Mouse (Mus musculus): ENCODE data around the gene Atoh7. TPM values are rescaled to one million over a fixed set of nuclear protein-coding genes. Genes with fewer than 3 reads are reported as not detected.

Atoh7 gene
- total RNA-seq, 2 experiments from 2014 or later: not detected

- DNase-seq: no peak
- intact Hi-C loops (cut with DNase I): no loop called here
Measured at GRCm38 (mm10) chr10:63096757-63097156, 2.7 kb upstream of the Atoh7 start.

- intact Hi-C loops (cut with DNase I): no loop called here
- no peak for DNase-seq
Measured at GRCm38 (mm10) chr10:63098191-63098590, 1.3 kb upstream of the Atoh7 start.

GRCm38 (mm10) chr10:63099941-63100562 is 601 bp downstream of the Atoh7 start:
- intact Hi-C loops (cut with DNase I): no loop called here
- peak; percentile 22 to 31 for DNase-seq

DNA sequence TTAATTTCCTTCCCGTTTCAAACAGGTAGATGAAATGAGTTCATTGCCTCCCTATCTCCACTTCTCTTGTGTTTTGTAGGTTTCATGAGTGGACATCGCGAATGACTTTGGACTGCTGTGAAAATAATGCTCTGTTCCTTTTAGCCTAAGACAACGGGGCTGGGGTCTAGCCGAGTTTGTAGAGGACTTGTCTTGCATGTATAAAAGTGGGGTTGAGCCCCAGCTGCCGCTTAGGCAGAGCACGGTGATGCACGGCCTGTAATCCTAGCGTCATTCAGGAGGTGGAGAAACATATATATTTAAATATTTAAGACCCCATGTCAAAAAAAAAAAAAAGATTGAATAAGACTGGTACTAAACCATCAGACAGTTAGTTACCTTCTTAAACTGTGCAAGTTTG is 1.2 kb downstream of the Atoh7 start:
- intact Hi-C loops (cut with DNase I): no loop called here

DNA sequence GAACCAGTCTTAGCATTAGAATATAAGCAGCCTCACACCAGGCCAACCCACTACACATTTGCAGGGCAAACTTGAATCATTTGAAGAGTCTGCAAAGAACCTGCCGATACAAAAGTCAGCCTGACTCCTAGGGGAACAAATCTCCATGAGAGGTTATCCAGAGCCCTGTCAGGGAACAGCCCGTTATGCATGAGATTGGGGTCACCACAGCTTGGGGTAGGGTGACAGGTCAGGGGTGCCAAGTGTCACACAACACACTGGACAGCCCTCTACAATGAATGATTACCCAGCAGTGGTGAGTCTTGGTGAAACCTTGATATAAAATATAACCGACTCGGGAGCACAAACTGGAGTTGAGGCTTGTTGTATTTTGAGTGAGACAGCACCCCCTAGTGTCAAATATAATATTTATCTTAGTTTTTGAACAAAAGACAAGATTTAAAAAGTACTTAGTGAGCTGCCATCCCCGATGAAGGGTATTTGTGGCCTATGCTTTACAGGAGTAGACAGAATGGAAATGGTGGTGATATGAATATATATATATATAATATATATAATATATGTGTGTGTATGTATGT is 13.7 kb downstream of the Atoh7 start:
- intact Hi-C loops (cut with DNase I): no loop called here
- no peak for DNase-seq

More for the DNA sequence above, 1.2 kb downstream of the Atoh7 start:
- DNase-seq: no peak

- intact Hi-C loops (cut with DNase I): no loop called here
- no peak for DNase-seq
Measured at GRCm38 (mm10) chr10:63113716-63114360, 14.4 kb downstream of the Atoh7 start.

DNA sequence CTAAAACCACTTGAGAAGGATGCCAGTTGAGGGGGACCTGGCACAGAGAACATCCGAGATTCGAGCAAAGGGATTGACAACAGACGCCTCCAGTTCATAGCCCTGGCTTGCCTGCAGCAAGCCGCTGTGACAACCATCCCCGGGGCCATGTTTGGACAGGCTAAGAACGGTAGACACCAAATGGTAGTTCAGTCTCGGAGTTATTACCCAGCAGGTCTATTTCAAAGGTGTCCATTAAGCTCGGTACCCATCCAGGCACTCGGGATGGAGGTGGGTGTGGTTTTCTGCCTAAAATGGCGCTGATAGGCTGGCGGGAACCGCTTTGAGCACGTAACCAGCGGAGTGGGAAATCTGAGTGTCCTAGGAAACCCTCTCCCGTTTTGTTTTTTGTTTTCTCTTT is 16.4 kb downstream of the Atoh7 start:
- no peak for DNase-seq
- intact Hi-C loops (cut with DNase I): no loop called here

DNA sequence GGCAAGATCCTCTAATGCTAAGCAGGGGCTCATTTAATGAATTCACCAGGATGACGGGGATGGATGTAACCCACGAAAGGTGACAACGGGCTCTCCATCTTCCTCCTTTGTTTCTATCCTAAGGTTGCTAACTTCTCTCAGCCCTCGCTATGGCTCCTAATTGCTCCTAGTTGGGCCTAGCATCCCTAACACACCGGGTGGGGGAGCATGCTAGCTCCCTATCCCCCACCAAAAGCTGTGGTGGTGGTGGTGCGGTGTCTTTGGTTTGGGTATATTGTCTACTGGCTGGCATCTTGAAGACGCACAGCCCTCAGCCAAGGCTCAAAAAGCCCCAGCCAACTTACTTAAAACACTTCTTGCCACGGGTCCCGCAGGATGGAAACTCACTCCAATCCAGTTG is 16.9 kb downstream of the Atoh7 start:
- no peak for DNase-seq
- intact Hi-C loops (cut with DNase I): no loop called here

DNA sequence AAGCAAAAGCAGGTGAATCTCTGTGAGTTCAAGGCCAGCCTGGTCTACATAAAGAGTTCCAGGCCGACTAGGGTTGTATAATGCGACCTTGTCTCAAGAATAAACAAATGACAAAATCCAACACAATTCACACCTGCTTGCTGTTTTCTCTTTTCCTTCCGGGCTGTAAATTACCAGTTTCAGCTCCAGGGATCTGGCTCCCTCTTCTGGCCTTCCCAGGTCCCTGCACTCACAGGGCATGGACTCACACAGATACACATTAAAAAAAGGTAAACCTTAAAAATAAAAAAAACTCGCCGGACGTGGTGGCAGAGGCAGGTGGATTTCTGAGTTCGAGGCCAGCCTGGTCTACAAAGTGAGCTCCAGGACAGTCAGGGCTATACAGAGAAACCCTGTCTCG is 18.1 kb downstream of the Atoh7 start:
- intact Hi-C loops (cut with DNase I): no loop called here

GRCm38 (mm10) chr10:63119916-63120315 is 20.5 kb downstream of the Atoh7 start:
- intact Hi-C loops (cut with DNase I): no loop called here
- DNase-seq: no peak

More for the DNA sequence above, 18.1 kb downstream of the Atoh7 start:
- DNase-seq: no peak

GRCm38 (mm10) chr10:63121961-63122360 is 22.5 kb downstream of the Atoh7 start:
- no peak for DNase-seq

DNA sequence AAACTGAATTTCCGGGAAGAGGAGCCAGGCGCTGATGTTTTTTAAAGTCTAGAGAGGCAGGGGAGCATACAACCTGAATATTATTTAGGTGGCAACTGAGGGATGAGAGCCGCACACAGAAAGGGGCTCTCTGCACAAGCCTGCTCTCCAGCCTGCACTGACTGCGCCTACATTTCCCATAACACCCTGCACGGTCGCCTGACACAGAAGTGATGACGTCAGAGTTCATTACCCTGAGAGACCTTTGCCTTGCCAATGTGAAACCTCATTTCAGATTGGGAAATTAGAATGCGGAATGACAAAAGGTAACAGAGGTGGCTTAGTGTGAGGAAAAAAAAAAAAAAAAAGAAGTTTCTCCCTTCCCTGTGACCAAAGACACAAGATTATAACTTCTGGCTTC is 23.1 kb downstream of the Atoh7 start:
- intact Hi-C loops (cut with DNase I): no loop called here
- no peak for DNase-seq

More at GRCm38 (mm10) chr10:63121961-63122360, 22.5 kb downstream of the Atoh7 start:
- intact Hi-C loops (cut with DNase I): no loop called here

- no peak for DNase-seq
- intact Hi-C loops (cut with DNase I): no loop called here
Measured at GRCm38 (mm10) chr10:63123141-63123540, 23.7 kb downstream of the Atoh7 start.

- intact Hi-C loops (cut with DNase I): no loop called here
Measured at GRCm38 (mm10) chr10:63124016-63124415, 24.6 kb downstream of the Atoh7 start.

DNA sequence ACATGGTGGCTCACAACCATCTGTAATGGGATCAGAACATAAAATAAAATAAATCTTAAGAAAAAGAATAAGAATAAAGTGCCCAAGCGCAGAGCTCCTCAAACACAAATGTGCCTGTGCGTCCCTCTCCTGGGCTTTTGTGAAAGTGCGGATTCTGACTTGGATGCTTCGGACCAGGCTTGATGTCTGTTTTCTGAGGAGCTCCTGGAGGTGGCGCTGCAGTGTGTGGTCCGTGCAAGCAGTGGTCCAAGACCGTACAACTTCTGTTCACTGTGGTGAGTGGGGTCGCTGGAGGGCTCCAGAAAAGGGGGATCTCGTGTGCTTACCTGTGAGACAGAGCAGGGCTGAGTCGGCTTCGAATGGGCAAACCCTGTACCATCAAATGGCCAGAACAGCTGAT is 25.9 kb downstream of the Atoh7 start:
- intact Hi-C loops (cut with DNase I): no loop called here
- no peak for DNase-seq

More at GRCm38 (mm10) chr10:63124016-63124415, 24.6 kb downstream of the Atoh7 start:
- DNase-seq: no peak

- intact Hi-C loops (cut with DNase I): no loop called here
- no peak for DNase-seq
Measured at GRCm38 (mm10) chr10:63126116-63126515, 26.7 kb downstream of the Atoh7 start.

DNA sequence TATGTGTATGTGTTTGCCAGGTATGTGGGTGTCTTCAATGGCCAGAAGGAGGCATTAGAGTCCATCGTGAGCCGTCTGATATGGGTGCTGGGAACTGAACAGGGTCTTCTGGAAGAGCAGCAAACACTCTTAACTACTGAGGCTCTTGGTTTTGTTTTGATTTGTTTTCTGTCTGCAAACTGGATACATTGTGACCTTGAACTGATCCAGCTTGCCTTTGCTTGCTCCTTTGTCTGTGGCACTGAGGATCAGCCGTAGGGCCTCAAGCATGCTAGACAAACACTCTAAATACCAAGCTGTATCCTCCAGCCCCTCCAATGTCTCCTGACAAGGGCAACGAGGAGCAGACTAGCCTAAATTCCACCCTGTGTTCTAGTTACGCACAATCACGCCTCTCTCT is 27.7 kb downstream of the Atoh7 start:
- DNase-seq: no peak
- intact Hi-C loops (cut with DNase I): no loop called here

DNA sequence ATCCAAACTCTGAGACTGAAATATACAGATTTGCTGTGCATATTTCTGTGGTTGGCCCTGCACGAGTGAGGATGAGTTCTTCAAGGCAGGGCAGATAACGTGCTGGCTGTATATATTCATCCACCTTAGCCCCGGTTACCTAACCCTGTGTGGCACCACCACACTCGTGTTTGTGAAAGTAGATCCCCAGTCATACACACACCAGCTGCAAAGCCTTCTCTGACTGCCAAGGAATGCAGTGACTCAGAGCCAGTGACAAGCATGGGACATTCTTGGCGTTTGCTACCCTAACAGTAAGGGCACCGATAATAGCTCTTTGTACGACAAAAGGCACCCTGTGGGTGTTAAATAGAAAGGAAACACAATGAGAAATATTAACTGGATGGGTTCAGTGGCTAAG is 28.8 kb downstream of the Atoh7 start:
- peak; percentile 19 to 39 for DNase-seq
- intact Hi-C loops (cut with DNase I): no loop called here

DNA sequence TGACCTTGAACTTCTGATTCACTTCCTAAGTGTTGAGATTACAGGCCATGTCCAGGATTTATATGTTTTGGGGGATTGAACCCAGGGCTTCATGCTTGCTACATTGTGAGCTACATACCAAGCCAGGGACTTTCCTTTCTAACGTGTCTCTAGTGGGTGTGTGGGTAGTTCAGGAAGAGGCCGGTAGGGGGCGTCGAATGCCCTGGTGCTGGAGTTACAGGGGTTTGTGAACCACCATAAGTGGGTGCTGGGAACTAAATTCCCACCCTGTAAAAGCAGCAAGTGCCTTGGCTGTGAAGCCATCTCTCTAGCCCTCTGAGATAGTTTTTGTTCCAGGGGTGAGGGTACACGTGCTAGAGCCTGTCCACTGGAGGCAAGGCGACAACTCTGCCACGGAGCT is 31.0 kb downstream of the Atoh7 start:
- DNase-seq: no peak
- intact Hi-C loops (cut with DNase I): no loop called here

- intact Hi-C loops (cut with DNase I): no loop called here
- no peak for DNase-seq
Measured at GRCm38 (mm10) chr10:63132356-63132755, 32.9 kb downstream of the Atoh7 start.

DNA sequence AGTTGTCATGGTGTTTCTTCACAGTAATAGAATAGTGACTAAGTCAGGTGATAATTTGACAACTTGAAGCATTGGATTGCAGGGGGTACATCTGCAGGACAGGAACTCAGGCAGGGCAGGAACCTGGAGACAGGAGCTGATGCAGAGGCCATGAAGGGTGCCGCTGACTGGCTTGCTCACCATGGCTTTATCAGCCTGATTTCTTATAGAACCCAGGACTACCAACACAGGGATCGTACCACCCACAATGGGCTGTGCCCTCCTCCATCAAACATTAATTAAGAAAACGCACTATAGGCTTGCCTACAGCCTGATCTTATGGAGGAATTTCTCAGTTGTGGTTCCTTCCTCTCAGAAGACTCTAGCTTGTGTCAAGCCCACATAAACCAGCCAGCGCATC is 33.9 kb downstream of the Atoh7 start:
- no peak for DNase-seq
- intact Hi-C loops (cut with DNase I): no loop called here

- no peak for DNase-seq
- intact Hi-C loops (cut with DNase I): no loop called here
Measured at GRCm38 (mm10) chr10:63135680-63136079, 36.2 kb downstream of the Atoh7 start.

Measured in heart, postnatal 36 days (tissue).